In the genomic region with DNA sequence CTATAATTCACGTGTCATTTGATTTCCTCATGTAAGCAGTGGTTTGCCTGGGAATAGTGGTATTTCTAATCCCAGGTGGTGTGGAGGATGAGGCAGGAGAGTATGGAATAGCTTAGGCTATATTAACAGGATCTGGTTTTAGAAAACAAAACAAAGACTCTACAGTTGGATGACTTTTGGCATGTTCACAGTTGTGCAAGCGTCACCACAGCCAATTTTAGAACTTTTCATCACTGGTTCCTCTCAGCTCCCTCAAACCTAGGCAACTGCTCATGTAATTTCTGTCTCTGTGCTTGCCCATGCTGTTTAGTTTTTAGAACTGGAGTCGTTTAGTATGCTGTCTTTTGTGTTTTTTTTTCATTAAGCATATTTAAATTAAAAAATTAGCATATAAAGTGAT, we compare ENCODE assay signal across 16 mouse cellular contexts. TPM values are rescaled to one million over a fixed set of nuclear protein-coding genes. Genes with fewer than 3 reads are reported as not detected.
DNase-seq lines count a peak whose midpoint lies in the region; ATAC-seq and TF ChIP-seq lines count a peak whose summit lies in the region.
"Had no signal": no experiment of that assay in that cellular context is flagged by ENCODE, and none has a peak within 500 bp of the region (broad histone marks: within the 10 kb centered on the region; RNA-seq: fewer than 3 reads in every experiment).

No protein-coding gene starts in this region.

- no peak for ATAC-seq in neural tube, embryonic 15.5 days (ENCODE audit: low FRiP score)
- ATAC-seq: hindbrain, postnatal 0 days had no signal

- H3K4me1 ChIP-seq in thymus, adult 2 months (replicated peaks; ENCODE audit: control insufficient read depth, insufficient read depth, low read length), result peaks cover 27% of the 10 kb centered on the region
- peaks cover 22% of the 10 kb centered on the region for H3K4me1 ChIP-seq in neural tube, embryonic 15.5 days

- no peak for TF ChIP-seq POLR2A in thymus, adult 2 months (IDR thresholded peaks at IDR 0.05; ENCODE audit: control insufficient read depth, extremely low read depth, insufficient read depth, low read length, poor library complexity)

- intact Hi-C loops in left cerebral cortex, postnatal 14 days (cut with DNase I), result no loop called here
- intact Hi-C loops in left cerebral cortex, postnatal 10 days (cut with DNase I), result loop anchor here (5.0 kb wide), 1 partner anchor 55 kb away; no protein-coding TSS in a partner anchor

- H3K36me3 ChIP-seq in thymus, adult 2 months (ENCODE audit: control insufficient read depth, insufficient read depth, low read length), result no peaks in the 10 kb centered on the region
- H3K36me3 ChIP-seq in neural tube, embryonic 15.5 days, result no peaks in the 10 kb centered on the region
- H3K36me3 ChIP-seq: heart, embryonic 15.5 days; midbrain, embryonic 12.5 days; neural tube, embryonic 13.5 days had no signal

- 36% methylated on average over 3 of the region's 3 CpGs for WGBS in thymus, adult 2 months
- WGBS in neural tube, embryonic 15.5 days, result 82% methylated on average over 3 of the region's 3 CpGs

- H3K4me2 ChIP-seq in neural tube, embryonic 15.5 days, result no peak overlapping the region
- H3K4me2 ChIP-seq: heart, embryonic 15.5 days; midbrain, embryonic 12.5 days; neural tube, embryonic 13.5 days had no signal

- H3K9me3 ChIP-seq in neural tube, embryonic 15.5 days (replicated peaks), result no peaks in the 10 kb centered on the region
- H3K9me3 ChIP-seq: heart, embryonic 15.5 days; midbrain, embryonic 12.5 days; neural tube, embryonic 13.5 days had no signal

- H3K27me3 ChIP-seq in thymus, adult 2 months (ENCODE audit: control insufficient read depth, insufficient read depth, low read length), result no peaks in the 10 kb centered on the region
- H3K27me3 ChIP-seq in neural tube, embryonic 15.5 days (replicated peaks), result no peaks in the 10 kb centered on the region
- H3K27me3 ChIP-seq: heart, embryonic 15.5 days; midbrain, embryonic 12.5 days; neural tube, embryonic 13.5 days had no signal

- TF ChIP-seq CTCF in thymus, adult 2 months (IDR thresholded peaks at IDR 0.05; ENCODE audit: borderline replicate concordance, control insufficient read depth, extremely low read depth, insufficient read depth, low read length, poor library complexity), result no peak

- DNase-seq in cerebellum, adult 9-10 months, result peak; percentile 34
- DNase-seq in cerebellum, adult 18-20 months, result no peak
- DNase-seq in left cerebral cortex, postnatal 14 days (ENCODE audit: low spot score in 2 of 2), result peak; percentile 28 to 42
- no peak for DNase-seq in left cerebral cortex, postnatal 10 days (ENCODE audit: extremely low spot score in 1 of 2, low spot score in 2 of 2)
- DNase-seq in thymus, adult 2 months, result no peak
- DNase-seq in thymus, postnatal 0 days (ENCODE audit: low spot score), result no peak
- DNase-seq in thymus, postnatal 36 days, result no peak
- DNase-seq: embryo, embryonic 11 days; layer of hippocampus, postnatal 36 days had no signal

- peak overlapping the region; percentile 73 for H3K27ac ChIP-seq in thymus, adult 2 months (ENCODE audit: control insufficient read depth, insufficient read depth, low read length)
- no peak overlapping the region for H3K27ac ChIP-seq in neural tube, embryonic 15.5 days (replicated peaks)
- H3K27ac ChIP-seq: heart, embryonic 15.5 days; hindbrain, postnatal 0 days; liver, embryonic 14.5 days; midbrain, embryonic 12.5 days; neural tube, embryonic 13.5 days had no signal

- no peak overlapping the region for H3K4me3 ChIP-seq in thymus, adult 2 months (ENCODE audit: control insufficient read depth, insufficient read depth, low read length)
- H3K4me3 ChIP-seq in neural tube, embryonic 15.5 days (replicated peaks), result no peak overlapping the region
- H3K4me3 ChIP-seq: erythroblast, embryonic 14.5 days; heart, embryonic 15.5 days; midbrain, embryonic 12.5 days; neural tube, embryonic 13.5 days had no signal

- H3K9ac ChIP-seq in neural tube, embryonic 15.5 days (replicated peaks), result no peak overlapping the region
- H3K9ac ChIP-seq: heart, embryonic 15.5 days; liver, embryonic 14.5 days; midbrain, embryonic 12.5 days; neural tube, embryonic 13.5 days had no signal

RNA-seq across cellular contexts. Expression of gene Dgkd, which starts 3.7 kb away (rescaled TPM):
- 100 to 1,000 TPM; 128 to 140 TPM for total RNA-seq in left cerebral cortex, postnatal 14 days (2021)
- 100 to 1,000 TPM; 140 to 160 TPM for total RNA-seq in left cerebral cortex, postnatal 10 days (2021)
- polyA plus RNA-seq in thymus, adult 2 months (2012; rRNA removed), result 182 and 189 TPM in 2 replicates
- 73.7 and 80.7 TPM in 2 replicates for polyA plus RNA-seq in thymus, postnatal 0 days (2015; fragmentation: Nextera tagmentation; extraction: Ambion mirVana)
- polyA plus RNA-seq in neural tube, embryonic 15.5 days (2015; fragmentation: Nextera tagmentation; extraction: Ambion mirVana), result 40.7 and 45.4 TPM in 2 replicates

RNA-seq across cellular contexts. Expression of gene Sag, which starts 53.3 kb away (rescaled TPM):
- 1 to 10 TPM; 2.5 TPM for total RNA-seq in left cerebral cortex, postnatal 14 days (2021)
- total RNA-seq in left cerebral cortex, postnatal 10 days (2021), result 1 to 10 TPM; 1.5 to 1.9 TPM
- 1.9 and 2.0 TPM in 2 replicates for polyA plus RNA-seq in thymus, adult 2 months (2012; rRNA removed)
- polyA plus RNA-seq in thymus, postnatal 0 days (2015; fragmentation: Nextera tagmentation; extraction: Ambion mirVana), result 1.2 and 1.8 TPM in 2 replicates
- polyA plus RNA-seq in neural tube, embryonic 15.5 days (2015; fragmentation: Nextera tagmentation; extraction: Ambion mirVana), result 2.1 and 2.7 TPM in 2 replicates
- polyA plus RNA-seq: erythroblast, embryonic 14.5 days had no signal

Comparison
In these comparisons a context has a peak if more than half of its experiments do, and no peak if none do; other contexts are left out.
1. DNase-seq: peak in cerebellum, adult 9-10 months (single experiment) and left cerebral cortex, postnatal 14 days (2 of 2); none in cerebellum, adult 18-20 months (0 of 2), left cerebral cortex, postnatal 10 days (0 of 2), thymus, adult 2 months (single experiment), thymus, postnatal 0 days (single experiment) and thymus, postnatal 36 days (0 of 2).